ENCODE assay signal across 8 mouse cellular contexts in the genomic region with DNA sequence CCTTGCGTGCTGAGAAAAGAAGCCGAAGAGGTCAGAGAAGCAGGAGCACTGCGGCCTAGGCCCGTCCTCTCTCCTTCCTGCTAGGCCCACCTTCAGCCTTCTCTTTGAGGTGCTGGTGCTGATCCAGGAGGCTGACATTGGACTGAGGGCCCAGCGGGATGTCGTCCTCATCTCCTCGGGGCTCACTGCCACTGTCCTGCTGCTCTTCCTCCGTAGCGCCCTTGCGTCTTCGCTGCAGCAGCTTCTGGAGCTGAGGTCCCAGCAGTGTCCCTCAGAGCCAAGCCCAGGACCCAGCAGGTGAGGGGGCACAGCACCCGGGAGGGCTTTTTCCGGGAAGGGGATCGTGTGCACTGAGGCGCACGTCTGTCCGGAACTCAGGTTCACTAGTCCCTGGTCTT. TPM values are rescaled to one million over a fixed set of nuclear protein-coding genes. Genes with fewer than 3 reads are reported as not detected.
A peak's percentile ranks its signal among the peaks of the same experiment; 100 is the strongest.
DNase-seq lines count a peak whose midpoint lies in the region; ATAC-seq and TF ChIP-seq lines count a peak whose summit lies in the region.

No protein-coding gene starts in this region.

- H3K9ac ChIP-seq in kidney, embryonic 14.5 days (ENCODE audit: low read depth, low read length), result peak overlapping the region; percentile 72
- peak overlapping the region; percentile 84 for H3K9ac ChIP-seq in midbrain, embryonic 11.5 days (ENCODE audit: low read length)

- H3K4me2 ChIP-seq in kidney, embryonic 14.5 days (replicated peaks; ENCODE audit: low read depth, low read length), result peak overlapping the region; percentile 95
- peak overlapping the region; percentile 97 for H3K4me2 ChIP-seq in midbrain, embryonic 11.5 days

- H3K27ac ChIP-seq in kidney, embryonic 14.5 days (ENCODE audit: low read depth, low read length), result no peak overlapping the region
- peak overlapping the region; percentile 4; the same call in 1 of the 2 replicates for H3K27ac ChIP-seq in bone marrow, adult 2 months (ENCODE audit: control insufficient read depth, insufficient read depth, low read depth, low read length, poor library complexity)
- peak overlapping the region; percentile 92 for H3K27ac ChIP-seq in hindbrain, embryonic 10.5 days
- no peak overlapping the region for H3K27ac ChIP-seq in midbrain, embryonic 11.5 days (ENCODE audit: low read depth, low read length)

- H3K27me3 ChIP-seq in kidney, embryonic 14.5 days (ENCODE audit: control insufficient read depth, insufficient read depth, low read length), result no peaks in the 10 kb centered on the region
- H3K27me3 ChIP-seq in hindbrain, embryonic 10.5 days (ENCODE audit: insufficient read depth, poor library complexity, severe bottlenecking), result no peaks in the 10 kb centered on the region
- no peaks in the 10 kb centered on the region for H3K27me3 ChIP-seq in midbrain, embryonic 11.5 days (ENCODE audit: control insufficient read depth, insufficient read depth, low read length)

- H3K4me3 ChIP-seq in kidney, embryonic 14.5 days (ENCODE audit: low read length), result peak overlapping the region; percentile 82
- peak overlapping the region; percentile 80 for H3K4me3 ChIP-seq in bone marrow, adult 2 months (replicated peaks; ENCODE audit: control insufficient read depth, low read depth, low read length)
- peak overlapping the region; percentile 63 for H3K4me3 ChIP-seq in hindbrain, embryonic 10.5 days
- H3K4me3 ChIP-seq in midbrain, embryonic 11.5 days (ENCODE audit: low read depth, low read length), result peak overlapping the region; percentile 94

- no peak for DNase-seq in kidney, postnatal 10 days
- DNase-seq in hindbrain, embryonic 10.5 days (ENCODE audit: low spot score), result no peak
- no peak for DNase-seq in midbrain, embryonic 11.5 days (ENCODE audit: low spot score, missing footprints)
- DNase-seq in layer of hippocampus, adult 11-12 months (ENCODE audit: low spot score), result no peak
- no peak for DNase-seq in layer of hippocampus, adult 9-11 months
- DNase-seq in embryo, embryonic 10 days (ENCODE audit: low spot score), result no peak

- H3K36me3 ChIP-seq in kidney, embryonic 14.5 days (ENCODE audit: control insufficient read depth, insufficient read depth, low read length), result peaks cover 72% of the 10 kb centered on the region
- H3K36me3 ChIP-seq in hindbrain, embryonic 10.5 days, result peaks cover 78% of the 10 kb centered on the region
- H3K36me3 ChIP-seq in midbrain, embryonic 11.5 days (ENCODE audit: control insufficient read depth, insufficient read depth, low read length), result peaks cover 26% of the 10 kb centered on the region

- no peak; the same call in 1 of the 2 replicates for ATAC-seq in kidney, embryonic 14.5 days (ENCODE audit: low FRiP score, low TSS enrichment)
- no peak; the same call in 1 of the 2 replicates for ATAC-seq in midbrain, embryonic 11.5 days (ENCODE audit: low FRiP score)

- 18% methylated on average over 14 of the region's 17 CpGs for WGBS in kidney, embryonic 14.5 days
- 17% methylated on average over 17 of the region's 17 CpGs for WGBS in bone marrow, adult 2 months
- 15% methylated on average over 17 of the region's 17 CpGs for WGBS in hindbrain, embryonic 10.5 days
- 22% methylated on average over 17 of the region's 17 CpGs for WGBS in midbrain, embryonic 11.5 days

- no peaks in the 10 kb centered on the region for H3K9me3 ChIP-seq in kidney, embryonic 14.5 days (ENCODE audit: control insufficient read depth, low read length)
- no peaks in the 10 kb centered on the region for H3K9me3 ChIP-seq in hindbrain, embryonic 10.5 days
- H3K9me3 ChIP-seq in midbrain, embryonic 11.5 days (ENCODE audit: control insufficient read depth, low read length), result no peaks in the 10 kb centered on the region

- no peak for TF ChIP-seq CTCF in bone marrow, adult 2 months (IDR thresholded peaks at IDR 0.05; ENCODE audit: control insufficient read depth, insufficient read depth, low read length)

- TF ChIP-seq POLR2A in bone marrow, adult 2 months (IDR thresholded peaks at IDR 0.05; ENCODE audit: borderline replicate concordance, control insufficient read depth, low read depth, low read length), result no peak

- H3K4me1 ChIP-seq in kidney, embryonic 14.5 days (ENCODE audit: control insufficient read depth, insufficient read depth, low read length), result peaks cover 10% of the 10 kb centered on the region
- H3K4me1 ChIP-seq in bone marrow, adult 2 months (ENCODE audit: control insufficient read depth, insufficient read depth, low read length), result peaks cover 2% of the 10 kb centered on the region; the same call in 1 of the 2 replicates
- H3K4me1 ChIP-seq in hindbrain, embryonic 10.5 days (replicated peaks), result peaks cover 17% of the 10 kb centered on the region
- H3K4me1 ChIP-seq in midbrain, embryonic 11.5 days (ENCODE audit: control insufficient read depth, insufficient read depth, low read length), result peaks cover 6% of the 10 kb centered on the region

RNA-seq across cellular contexts. Expression of gene Ddx41, which starts 0.7 kb away (rescaled TPM):
- polyA plus RNA-seq in kidney, embryonic 14.5 days (2014; fragmentation: Nextera tagmentation; extraction: Ambion mirVana), result 94.1 and 94.7 TPM in 2 replicates
- 21.4 and 40.3 TPM in 2 replicates for polyA plus RNA-seq in bone marrow, adult 2 months (2011; ENCODE audit: insufficient read depth, insufficient read length, low replicate concordance, missing spikeins)
- 85.2 and 88.2 TPM in 2 replicates for polyA plus RNA-seq in hindbrain, embryonic 10.5 days (2016; fragmentation: Nextera tagmentation; extraction: Ambion mirVana)
- 66.7 and 73.8 TPM in 2 replicates for polyA plus RNA-seq in midbrain, embryonic 11.5 days (2014; fragmentation: Nextera tagmentation; extraction: Ambion mirVana)

RNA-seq across cellular contexts. Expression of gene Dok3, which starts 6.7 kb away (rescaled TPM):
- 1.9 and 2.2 TPM in 2 replicates for polyA plus RNA-seq in kidney, embryonic 14.5 days (2014; fragmentation: Nextera tagmentation; extraction: Ambion mirVana)
- polyA plus RNA-seq in bone marrow, adult 2 months (2011; ENCODE audit: insufficient read depth, insufficient read length, low replicate concordance, missing spikeins), result 80.8 and 191 TPM in 2 replicates
- polyA plus RNA-seq in hindbrain, embryonic 10.5 days (2016; fragmentation: Nextera tagmentation; extraction: Ambion mirVana), result 3.5 and 3.9 TPM in 2 replicates
- 1.9 TPM in 2 replicates for polyA plus RNA-seq in midbrain, embryonic 11.5 days (2014; fragmentation: Nextera tagmentation; extraction: Ambion mirVana)

RNA-seq across cellular contexts. Expression of gene Pdlim7, which starts 22.3 kb away (rescaled TPM):
- 136 and 141 TPM in 2 replicates for polyA plus RNA-seq in kidney, embryonic 14.5 days (2014; fragmentation: Nextera tagmentation; extraction: Ambion mirVana)
- 21.9 and 89.6 TPM in 2 replicates for polyA plus RNA-seq in bone marrow, adult 2 months (2011; ENCODE audit: insufficient read depth, insufficient read length, low replicate concordance, missing spikeins)
- 194 and 221 TPM in 2 replicates for polyA plus RNA-seq in hindbrain, embryonic 10.5 days (2016; fragmentation: Nextera tagmentation; extraction: Ambion mirVana)
- 129 and 140 TPM in 2 replicates for polyA plus RNA-seq in midbrain, embryonic 11.5 days (2014; fragmentation: Nextera tagmentation; extraction: Ambion mirVana)

RNA-seq across cellular contexts. Expression of gene Fam193b, which starts 35.1 kb away (rescaled TPM):
- polyA plus RNA-seq in kidney, embryonic 14.5 days (2014; fragmentation: Nextera tagmentation; extraction: Ambion mirVana), result 36.7 and 39.3 TPM in 2 replicates
- polyA plus RNA-seq in bone marrow, adult 2 months (2011; ENCODE audit: insufficient read depth, insufficient read length, low replicate concordance, missing spikeins), result 104 and 152 TPM in 2 replicates
- 63.7 and 64.3 TPM in 2 replicates for polyA plus RNA-seq in hindbrain, embryonic 10.5 days (2016; fragmentation: Nextera tagmentation; extraction: Ambion mirVana)
- 39.9 and 40.8 TPM in 2 replicates for polyA plus RNA-seq in midbrain, embryonic 11.5 days (2014; fragmentation: Nextera tagmentation; extraction: Ambion mirVana)

RNA-seq across cellular contexts. Expression of gene Tmed9, which starts 37.7 kb away (rescaled TPM):
- 73.5 and 232 TPM in 2 replicates for polyA plus RNA-seq in kidney, embryonic 14.5 days (2014; fragmentation: Nextera tagmentation; extraction: Ambion mirVana)
- polyA plus RNA-seq in bone marrow, adult 2 months (2011; ENCODE audit: insufficient read depth, insufficient read length, low replicate concordance, missing spikeins), result 35.1 and 73.6 TPM in 2 replicates
- polyA plus RNA-seq in hindbrain, embryonic 10.5 days (2016; fragmentation: Nextera tagmentation; extraction: Ambion mirVana), result 102 and 112 TPM in 2 replicates
- polyA plus RNA-seq in midbrain, embryonic 11.5 days (2014; fragmentation: Nextera tagmentation; extraction: Ambion mirVana), result 50.0 and 50.8 TPM in 2 replicates

Comparison
In these comparisons a context has a peak if more than half of its experiments do, and no peak if none do; other contexts are left out.
1. H3K27ac ChIP-seq: peak in bone marrow, adult 2 months (single experiment) and hindbrain, embryonic 10.5 days (single experiment); none in kidney, embryonic 14.5 days (single experiment) and midbrain, embryonic 11.5 days (single experiment).
2. RNA of gene Dok3, which starts 6.7 kb away (polyA plus RNA-seq): 80.8 to 191 TPM in bone marrow, adult 2 months; 3.5 to 3.9 TPM in hindbrain, embryonic 10.5 days, 1.9 to 2.2 TPM in kidney, embryonic 14.5 days and 1.9 TPM in midbrain, embryonic 11.5 days; every median in the first group is over 10 times any median in the second.
3. Peak in every context shown above with its lines, with median percentiles within 50 percentile points of each other: H3K4me3 ChIP-seq.